Mouse (Mus musculus) forebrain, embryonic 13.5 days (tissue): ENCODE measurements around the gene Adsl. TPM values are rescaled to one million over a fixed set of nuclear protein-coding genes. Genes with fewer than 3 reads are reported as not detected.

Source experiments
- ATAC-seq: fragments of 200-750 bp; cut with Nextera tagmentation; 2 replicates; pipeline ENCODE4 v1.8.0; 2017
- H3K27ac ChIP-seq: fragments of 300-500 bp; sonication (generic); 2 replicates; pipeline ENCODE4 v1.5.1; 2015; ENCODE audit warnings: inconsistent platforms, mild to moderate bottlenecking, moderate library complexity
- H3K27me3 ChIP-seq: fragments of 300-500 bp; sonication (generic); 2 replicates; pipeline ENCODE4 v1.6.1; 2015; ENCODE audit warnings: mild to moderate bottlenecking, inconsistent platforms
- H3K36me3 ChIP-seq: fragments of 300-500 bp; sonication (generic); 2 replicates; pipeline ENCODE4 v1.6.1; 2015; ENCODE audit warnings: mild to moderate bottlenecking, inconsistent platforms; ENCODE audit not compliant: poor library complexity, severe bottlenecking
- H3K4me1 ChIP-seq: fragments of 300-500 bp; sonication (generic); 2 replicates; pipeline ENCODE4 v1.6.1; 2015; ENCODE audit warnings: inconsistent platforms
- H3K4me2 ChIP-seq: fragments of 300-500 bp; sonication (generic); 2 replicates; pipeline ENCODE4 v1.6.1; 2015; ENCODE audit warnings: inconsistent platforms, mild to moderate bottlenecking, moderate library complexity
- H3K4me3 ChIP-seq: fragments of 300-500 bp; sonication (generic); 2 replicates; pipeline ENCODE4 v1.5.1; 2015; ENCODE audit warnings: mild to moderate bottlenecking, inconsistent platforms
- H3K9ac ChIP-seq: fragments of 300-500 bp; sonication (generic); 2 replicates; pipeline ENCODE4 v1.6.1; 2015; ENCODE audit warnings: mild to moderate bottlenecking, inconsistent platforms
- H3K9me3 ChIP-seq: fragments of 300-500 bp; sonication (generic); replicated peaks from 2 replicates; pipeline ENCODE4 v1.6.1; 2016; ENCODE audit warnings: inconsistent platforms
- WGBS: fragments of 180-500 bp; shearing (Covaris S2); methylation state at CpG from one replicate; pipeline ENCODE4 v1.1.7; 2015; 5-methylcytosine and 5-hydroxymethylcytosine counted together
- polyA plus RNA-seq: library from polyadenylated mRNA; unstranded; fragments of >200 nt; fragmentation: Nextera tagmentation; extraction: Ambion mirVana; gene quantifications from 2 replicates; pipeline ENCODE4 v1.2.1, GENCODE M21; 2015

Gene Adsl
- polyA plus RNA-seq, 1 experiment from 2014 or later = 123 TPM

- H3K4me3 ChIP-seq = no peak overlapping the region
- H3K4me2 ChIP-seq = no peak overlapping the region
- H3K27me3 ChIP-seq = no peaks in the 10 kb centered on the region
- H3K4me1 ChIP-seq = no peaks in the 10 kb centered on the region
- no peaks in the 10 kb centered on the region for H3K9me3 ChIP-seq
- no peak for ATAC-seq
- H3K9ac ChIP-seq = no peak overlapping the region
- 57% methylated on average over 1 of the region's 1 CpGs for WGBS
- H3K27ac ChIP-seq = no peak overlapping the region
- no peaks in the 10 kb centered on the region for H3K36me3 ChIP-seq
These were observed 40.0 kb downstream of the Adsl start for GRCm38 (mm10) chr15:80988331-80988730.

- H3K9ac ChIP-seq = no peak overlapping the region
- H3K4me3 ChIP-seq = no peak overlapping the region
- 85% methylated on average over 3 of the region's 3 CpGs for WGBS
- no peak overlapping the region for H3K27ac ChIP-seq
- ATAC-seq = no peak
- H3K4me2 ChIP-seq = no peak overlapping the region
- no peaks in the 10 kb centered on the region for H3K27me3 ChIP-seq
- H3K9me3 ChIP-seq = no peaks in the 10 kb centered on the region
- H3K36me3 ChIP-seq = no peaks in the 10 kb centered on the region
- H3K4me1 ChIP-seq = no peaks in the 10 kb centered on the region
These were observed 41.4 kb downstream of the Adsl start for GRCm38 (mm10) chr15:80989712-80990111.

GRCm38 (mm10) chr15:80994959-80995358, 46.7 kb downstream of the Adsl start:
- no peaks in the 10 kb centered on the region for H3K4me1 ChIP-seq
- no peaks in the 10 kb centered on the region for H3K9me3 ChIP-seq
- no peak overlapping the region for H3K27ac ChIP-seq
- H3K36me3 ChIP-seq = no peaks in the 10 kb centered on the region
- no peaks in the 10 kb centered on the region for H3K27me3 ChIP-seq
- 89% methylated on average over 5 of the region's 5 CpGs for WGBS
- no peak overlapping the region for H3K4me2 ChIP-seq
- H3K9ac ChIP-seq = no peak overlapping the region
- H3K4me3 ChIP-seq = no peak overlapping the region
- no peak for ATAC-seq

- Histone ChIP-seq H3K27me3 (no peaks in the 10 kb centered on the region), H3K4me2 (no peak overlapping the region), H3K4me3 (no peak overlapping the region), H3K27ac (no peak overlapping the region), H3K4me1 (no peaks in the 10 kb centered on the region), H3K36me3 (no peaks in the 10 kb centered on the region), H3K9me3 (no peaks in the 10 kb centered on the region), H3K9ac (no peak overlapping the region)
- whole genome bisulfite sequencing = 78% methylated on average over 6 of the region's 6 CpGs
- no peak for ATAC-seq
These were observed 48.0 kb downstream of the Adsl start for GRCm38 (mm10) chr15:80996090-80996835.

GRCm38 (mm10) chr15:80997077-80997476, 48.8 kb downstream of the Adsl start:
- Histone ChIP-seq H3K9ac (no peak overlapping the region), H3K27ac (no peak overlapping the region), H3K27me3 (no peaks in the 10 kb centered on the region), H3K4me3 (no peak overlapping the region), H3K4me2 (no peak overlapping the region), H3K9me3 (no peaks in the 10 kb centered on the region), H3K4me1 (no peaks in the 10 kb centered on the region), H3K36me3 (no peaks in the 10 kb centered on the region)
- WGBS = 45% methylated on average over 1 of the region's 1 CpGs
- no peak for ATAC-seq

- H3K4me3 ChIP-seq = no peak overlapping the region
- H3K4me1 ChIP-seq = no peaks in the 10 kb centered on the region
- no peaks in the 10 kb centered on the region for H3K9me3 ChIP-seq
- H3K27ac ChIP-seq = no peak overlapping the region
- no peaks in the 10 kb centered on the region for H3K27me3 ChIP-seq
- no peak for ATAC-seq
- 60% methylated on average over 3 of the region's 4 CpGs for WGBS
- H3K36me3 ChIP-seq = peaks cover 14% of the 10 kb centered on the region
- no peak overlapping the region for H3K4me2 ChIP-seq
- H3K9ac ChIP-seq = no peak overlapping the region
These were observed 52.3 kb downstream of the Adsl start for GRCm38 (mm10) chr15:81000419-81001138.

- Histone ChIP-seq H3K27me3 (no peaks in the 10 kb centered on the region), H3K27ac (no peak overlapping the region), H3K4me2 (no peak overlapping the region), H3K4me3 (no peak overlapping the region), H3K9ac (no peak overlapping the region), H3K9me3 (no peaks in the 10 kb centered on the region), H3K36me3 (peaks cover 57% of the 10 kb centered on the region), H3K4me1 (no peaks in the 10 kb centered on the region)
- no peak for ATAC-seq
- WGBS = 88% methylated on average over 10 of the region's 10 CpGs
These were observed 57.9 kb downstream of the Adsl start for GRCm38 (mm10) chr15:81006127-81006735.

- Histone ChIP-seq H3K4me1 (no peaks in the 10 kb centered on the region), H3K4me3 (no peak overlapping the region), H3K27ac (no peak overlapping the region), H3K9me3 (no peaks in the 10 kb centered on the region), H3K27me3 (no peaks in the 10 kb centered on the region), H3K4me2 (no peak overlapping the region), H3K9ac (no peak overlapping the region), H3K36me3 (peaks cover 68% of the 10 kb centered on the region)
- 94% methylated on average over 9 of the region's 9 CpGs for WGBS
- no peak for ATAC-seq
These were observed 59.0 kb downstream of the Adsl start for GRCm38 (mm10) chr15:81007339-81007738.

GRCm38 (mm10) chr15:81007905-81008304, 59.6 kb downstream of the Adsl start:
- Histone ChIP-seq H3K9me3 (no peaks in the 10 kb centered on the region), H3K27ac (no peak overlapping the region), H3K4me1 (no peaks in the 10 kb centered on the region), H3K4me2 (no peak overlapping the region), H3K9ac (no peak overlapping the region), H3K36me3 (peaks cover 73% of the 10 kb centered on the region), H3K27me3 (no peaks in the 10 kb centered on the region), H3K4me3 (no peak overlapping the region)
- no peak for ATAC-seq
- 92% methylated on average over 8 of the region's 8 CpGs for WGBS

GRCm38 (mm10) chr15:81008689-81009123, 60.4 kb downstream of the Adsl start:
- Histone ChIP-seq H3K36me3 (peaks cover 75% of the 10 kb centered on the region), H3K4me1 (no peaks in the 10 kb centered on the region), H3K9ac (no peak overlapping the region), H3K4me2 (no peak overlapping the region), H3K27ac (no peak overlapping the region), H3K4me3 (no peak overlapping the region), H3K9me3 (no peaks in the 10 kb centered on the region), H3K27me3 (no peaks in the 10 kb centered on the region)
- 67% methylated on average over 10 of the region's 10 CpGs for WGBS
- no peak for ATAC-seq

GRCm38 (mm10) chr15:81010114-81010513, 61.8 kb downstream of the Adsl start:
- no peak for ATAC-seq
- peaks cover 85% of the 10 kb centered on the region for H3K36me3 ChIP-seq
- no peak overlapping the region for H3K27ac ChIP-seq
- no peaks in the 10 kb centered on the region for H3K9me3 ChIP-seq
- no peaks in the 10 kb centered on the region for H3K4me1 ChIP-seq
- no peaks in the 10 kb centered on the region for H3K27me3 ChIP-seq
- H3K4me3 ChIP-seq = no peak overlapping the region
- 86% methylated on average over 7 of the region's 7 CpGs for WGBS
- no peak overlapping the region for H3K4me2 ChIP-seq
- H3K9ac ChIP-seq = no peak overlapping the region

- Histone ChIP-seq H3K4me3 (no peak overlapping the region), H3K4me2 (no peak overlapping the region), H3K36me3 (peaks cover 89% of the 10 kb centered on the region), H3K9ac (no peak overlapping the region), H3K9me3 (no peaks in the 10 kb centered on the region), H3K27ac (no peak overlapping the region), H3K4me1 (no peaks in the 10 kb centered on the region), H3K27me3 (no peaks in the 10 kb centered on the region)
- WGBS = 82% methylated on average over 3 of the region's 3 CpGs
- ATAC-seq = no peak
These were observed 63.2 kb downstream of the Adsl start for GRCm38 (mm10) chr15:81011523-81011922.
